Mouse (Mus musculus) mouse embryonic stem cell (cell line): ENCODE results near the gene St6galnac1.
"Not testable (repeated sequence)": the region's sequence is repeated elsewhere in the genome, so short reads cannot be mapped to it uniquely, and the experiment has no call there.

Source experiments
- in situ Hi-C, 2 experiments: fragments of 300-500 bp; cut with MboI; formaldehyde crosslinking; loops; 1 replicate in 1 of 2; 3 replicates in 1 of 2; pipeline ENCODE4 v1.14.3; 2019 to 2020; ENCODE audit warnings: low sequenced_read_pairs in 2 of 2, low pct_unique_long_range_greater_than_20kb in 1 of 2, mixed read lengths in 1 of 2; ENCODE audit not compliant: unreplicated experiment in 1 of 2

St6galnac1 gene

GRCm38 (mm10) chr11:116775407-116775806 lies at the start of gene St6galnac1:
St6galnac1 (minus strand) TSS chr11:116775507.
- in situ Hi-C loops = loop anchor here in 1 of 2 experiments (5.0 kb wide), 1 partner anchor 33 kb away; no protein-coding TSS in a partner anchor

- in situ Hi-C loops = not testable (repeated sequence)
Measured at GRCm38 (mm10) chr11:116823885-116824284, 48.6 kb upstream of the St6galnac1 start.

GRCm38 (mm10) chr11:116823255-116823654 lies 47.9 kb upstream of the St6galnac1 start:
- in situ Hi-C loops = no loop called here

GRCm38 (mm10) chr11:116822626-116823025 lies 47.3 kb upstream of the St6galnac1 start:
- in situ Hi-C loops = no loop called here

DNA sequence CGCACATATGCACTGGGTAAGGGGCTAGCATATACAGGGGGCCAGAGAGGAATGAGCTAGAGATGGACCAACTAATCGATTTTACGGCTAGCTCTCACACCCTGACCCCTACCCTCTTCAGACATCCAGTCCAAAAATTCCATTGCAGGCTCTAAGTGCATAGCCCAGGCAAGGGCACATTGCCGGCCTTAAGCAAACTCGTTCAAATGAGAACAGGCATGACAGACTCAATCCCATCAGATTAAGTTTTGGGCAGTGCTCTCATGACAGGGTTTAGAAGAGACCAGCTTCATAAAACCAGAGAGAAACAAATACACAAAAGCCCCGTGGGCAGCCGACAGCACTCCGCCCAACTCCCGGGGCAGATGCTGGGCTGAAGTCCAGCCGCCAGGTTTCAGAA lies 46.9 kb upstream of the St6galnac1 start:
- in situ Hi-C loops = no loop called here

- in situ Hi-C loops = no loop called here
Measured at GRCm38 (mm10) chr11:116821057-116821940, 46.0 kb upstream of the St6galnac1 start.

GRCm38 (mm10) chr11:116819932-116820593 lies 44.8 kb upstream of the St6galnac1 start:
- in situ Hi-C loops = no loop called here

GRCm38 (mm10) chr11:116818722-116819121 lies 43.4 kb upstream of the St6galnac1 start:
- in situ Hi-C loops = no loop called here

DNA sequence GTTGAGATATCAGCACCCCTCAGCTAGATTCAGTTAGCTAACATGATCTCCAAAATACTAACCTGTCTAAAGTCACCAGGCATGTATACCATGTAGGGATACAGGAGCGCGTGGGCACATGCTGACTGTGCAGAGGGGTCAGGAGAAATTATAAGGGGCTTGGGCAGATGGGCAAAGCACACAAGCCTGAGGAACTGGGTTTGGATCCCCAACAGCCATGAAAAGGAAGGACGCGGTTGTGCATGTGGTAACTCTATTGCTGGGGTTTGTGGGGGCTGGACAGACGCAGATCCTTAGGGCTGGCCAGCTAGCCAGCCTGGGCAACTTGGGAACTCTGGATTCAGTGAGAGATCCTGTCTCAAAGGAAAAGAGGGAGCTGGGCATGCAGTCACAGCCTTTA lies 42.3 kb upstream of the St6galnac1 start:
- in situ Hi-C loops = no loop called here

DNA sequence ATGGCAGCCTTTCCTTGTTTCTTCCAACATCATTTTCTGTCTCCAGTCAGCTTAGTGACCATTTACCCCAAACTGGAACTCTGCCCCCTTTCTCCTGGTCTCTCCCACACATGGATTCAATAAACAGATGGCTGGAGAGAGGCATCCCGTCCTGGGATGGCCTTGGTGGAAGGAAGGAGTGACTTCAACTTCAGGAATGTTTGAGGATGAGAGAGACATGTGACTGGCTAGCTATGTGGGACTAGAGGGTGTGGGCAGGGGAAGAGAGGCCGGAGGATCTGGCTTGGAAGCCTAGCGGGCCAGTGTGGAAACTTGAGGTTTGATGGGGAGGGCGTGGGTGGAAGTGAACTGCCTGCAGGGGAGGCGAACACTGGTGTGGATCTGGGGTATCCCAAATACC lies 41.5 kb upstream of the St6galnac1 start:
- in situ Hi-C loops = no loop called here

DNA sequence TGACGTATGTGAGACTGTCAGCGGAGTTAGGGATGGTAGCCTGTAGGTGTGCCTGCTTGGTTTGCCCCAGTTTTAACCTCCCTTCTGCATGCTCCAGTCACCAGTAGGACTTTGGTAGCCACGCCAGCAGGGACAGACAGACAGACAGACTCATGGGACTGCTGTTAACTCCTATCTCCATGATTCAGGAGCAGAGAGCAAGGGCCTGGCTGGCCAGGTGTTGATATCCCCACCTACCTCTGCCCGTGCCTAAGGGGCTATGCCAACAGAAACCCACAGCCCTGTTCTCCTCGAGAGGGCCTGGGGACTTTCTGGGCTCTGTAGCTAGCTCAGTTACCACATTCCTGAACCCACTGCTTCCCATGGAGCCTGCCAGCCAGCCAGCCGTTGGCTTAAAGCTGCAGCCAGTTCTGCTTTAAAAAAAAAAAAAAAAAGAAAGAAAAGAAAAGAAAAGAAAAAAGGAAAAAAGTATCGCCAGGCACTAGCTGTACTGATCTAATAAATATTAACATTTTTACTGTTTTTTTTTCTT lies 39.6 kb upstream of the St6galnac1 start:
- in situ Hi-C loops = no loop called here

DNA sequence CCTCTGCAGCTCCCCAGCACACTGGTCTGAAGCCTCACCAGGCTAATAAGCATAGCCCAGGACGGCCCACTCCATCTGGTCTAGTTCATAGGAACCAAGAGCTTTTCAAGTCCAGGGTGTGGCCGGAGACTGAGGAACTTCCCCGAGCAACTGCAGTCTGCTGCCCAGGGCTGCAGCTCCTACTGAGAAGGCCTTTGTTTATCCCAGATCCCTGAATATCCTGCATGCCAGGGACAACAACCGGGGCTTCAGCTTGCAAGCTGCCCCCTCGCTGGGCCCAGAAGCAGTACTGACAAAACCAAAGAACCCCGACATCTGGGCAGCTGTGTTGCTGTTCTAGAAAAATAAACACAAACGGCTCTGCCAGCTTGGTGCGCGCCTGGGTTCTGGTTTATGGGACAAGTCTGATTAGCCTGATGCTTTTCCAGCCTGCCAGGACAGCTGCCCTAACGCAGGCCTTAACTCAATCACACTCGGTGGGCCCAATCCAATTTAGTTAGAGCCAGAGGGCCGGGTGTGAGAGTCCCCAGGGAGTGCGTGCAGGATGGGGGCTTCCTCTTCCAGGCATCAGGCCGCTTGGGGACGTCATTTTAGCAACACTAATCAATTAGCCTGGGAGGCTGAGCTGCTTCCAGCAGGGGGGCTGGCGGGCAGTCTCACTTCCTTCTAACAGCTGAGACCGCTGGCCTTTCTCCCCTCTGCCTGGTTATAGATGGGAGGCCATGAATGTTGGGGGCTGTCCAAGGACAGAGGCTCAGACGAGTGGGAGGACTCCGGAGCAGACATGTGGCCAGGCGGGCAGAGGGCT lies 39.0 kb upstream of the St6galnac1 start:
- in situ Hi-C loops = no loop called here

DNA sequence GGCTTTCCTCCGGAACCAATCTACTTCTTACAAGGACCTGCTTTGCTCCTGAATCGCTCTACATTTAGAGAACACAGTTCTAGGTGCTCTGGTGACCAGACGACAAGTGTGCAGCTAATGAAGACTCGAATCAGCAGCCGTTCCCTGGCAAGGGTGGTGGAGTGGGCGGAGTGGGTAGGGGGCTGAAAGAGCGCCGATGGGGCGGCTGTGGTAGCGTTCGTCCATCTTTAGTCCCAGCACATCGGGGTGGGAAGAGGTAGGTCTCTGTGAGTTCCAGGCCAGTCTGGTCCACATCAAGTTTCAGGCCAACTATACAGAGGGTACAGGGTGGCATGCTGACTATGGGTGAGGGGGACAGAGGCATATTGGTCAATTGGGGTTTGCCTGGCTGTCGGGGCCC lies 38.3 kb upstream of the St6galnac1 start:
- in situ Hi-C loops = no loop called here

- in situ Hi-C loops = no loop called here
Measured at GRCm38 (mm10) chr11:116812793-116813529, 37.7 kb upstream of the St6galnac1 start.

- in situ Hi-C loops = no loop called here
Measured at GRCm38 (mm10) chr11:116810983-116811901, 35.9 kb upstream of the St6galnac1 start.

DNA sequence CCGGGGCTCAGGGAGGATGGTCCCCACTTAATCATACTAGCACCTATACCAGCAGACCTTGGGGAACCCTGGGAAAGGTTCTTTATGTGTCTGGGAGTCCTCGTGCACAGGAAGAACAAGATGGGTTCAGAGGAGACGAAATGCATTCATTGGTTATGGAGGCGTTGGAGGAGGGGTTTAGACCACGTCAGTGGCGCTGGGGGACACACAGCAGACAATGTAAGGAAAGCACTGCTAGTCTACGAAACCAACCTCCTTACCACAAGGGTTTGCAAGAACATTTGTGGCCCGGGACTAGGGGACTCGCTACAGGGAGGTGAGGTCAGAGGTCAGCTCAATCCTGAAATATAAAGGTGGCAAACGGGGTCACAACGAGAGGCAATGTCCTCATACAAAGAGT lies 35.2 kb upstream of the St6galnac1 start:
- in situ Hi-C loops = no loop called here

GRCm38 (mm10) chr11:116809520-116809919 lies 34.2 kb upstream of the St6galnac1 start:
- in situ Hi-C loops = loop anchor here in 1 of 2 experiments (10.0 kb wide), 1 partner anchor 165 kb away; no protein-coding TSS in a partner anchor
